Mouse (Mus musculus): ENCODE measurements at regions not wholly inside any gene's neighbourhood (a gene's known extent, or its start where the extent isn't known, plus 50 kb on each side); places are given as distances from the start of the nearest gene placed in this dataset.

GRCm38 (mm10) chr6:31159935-31160670, 201.2 kb upstream of the Klf14 start:
- Histone ChIP-seq H3K4me3 (ENCODE audit: low read length) (no peak overlapping the region), H3K4me1 (ENCODE audit: insufficient read depth, low read length) (peaks cover 9% of the 10 kb centered on the region; the same call in 1 of the 2 replicates), H3K27me3 (ENCODE audit: insufficient read depth, low read length) (no peaks in the 10 kb centered on the region), H3K9me3 (ENCODE audit: low read length) (no peaks in the 10 kb centered on the region), H3K4me2 (replicated peaks; ENCODE audit: low read depth, low read length) (peak overlapping the region; percentile 50), H3K9ac (replicated peaks; ENCODE audit: low read length) (peak overlapping the region; percentile 19; the same call in 1 of the 2 replicates), H3K27ac (ENCODE audit: low read length) (no peak overlapping the region), H3K36me3 (ENCODE audit: insufficient read depth, low read length) (no peaks in the 10 kb centered on the region)
- no peak for ATAC-seq (ENCODE audit: low FRiP score, low TSS enrichment)
- WGBS: 57% methylated on average over 16 of the region's 16 CpGs

GRCm38 (mm10) chr6:31161445-31162340, 202.8 kb upstream of the Klf14 start:
- no peak overlapping the region for H3K4me3 ChIP-seq (ENCODE audit: low read length)
- peaks cover 9% of the 10 kb centered on the region; the same call in 1 of the 2 replicates for H3K4me1 ChIP-seq (ENCODE audit: insufficient read depth, low read length)
- H3K27ac ChIP-seq (ENCODE audit: low read length): no peak overlapping the region
- no peaks in the 10 kb centered on the region for H3K36me3 ChIP-seq (ENCODE audit: insufficient read depth, low read length)
- H3K4me2 ChIP-seq (replicated peaks; ENCODE audit: low read depth, low read length): no peak overlapping the region
- no peak for ATAC-seq (ENCODE audit: low FRiP score, low TSS enrichment)
- H3K27me3 ChIP-seq (ENCODE audit: insufficient read depth, low read length): no peaks in the 10 kb centered on the region
- H3K9me3 ChIP-seq (ENCODE audit: low read length): no peaks in the 10 kb centered on the region
- WGBS: 84% methylated on average over 22 of the region's 22 CpGs
- H3K9ac ChIP-seq (replicated peaks; ENCODE audit: low read length): no peak overlapping the region

GRCm38 (mm10) chr6:31165011-31165410, 206.1 kb upstream of the Klf14 start:
- WGBS: 53% methylated on average over 6 of the region's 6 CpGs
- no peak for ATAC-seq (ENCODE audit: low FRiP score, low TSS enrichment)

GRCm38 (mm10) chr6:31166347-31166746, 207.5 kb upstream of the Klf14 start:
- Histone ChIP-seq H3K27me3 (ENCODE audit: insufficient read depth, low read length) (no peaks in the 10 kb centered on the region), H3K4me2 (replicated peaks; ENCODE audit: low read depth, low read length) (no peak overlapping the region), H3K27ac (ENCODE audit: low read length) (no peak overlapping the region), H3K9ac (replicated peaks; ENCODE audit: low read length) (no peak overlapping the region), H3K4me1 (ENCODE audit: insufficient read depth, low read length) (no peaks in the 10 kb centered on the region), H3K4me3 (ENCODE audit: low read length) (no peak overlapping the region), H3K9me3 (ENCODE audit: low read length) (no peaks in the 10 kb centered on the region), H3K36me3 (ENCODE audit: insufficient read depth, low read length) (no peaks in the 10 kb centered on the region)
- 65% methylated on average over 8 of the region's 8 CpGs for WGBS
- ATAC-seq (ENCODE audit: low FRiP score, low TSS enrichment): no peak

More at GRCm38 (mm10) chr6:31165011-31165410, 206.1 kb upstream of the Klf14 start:
- no peak overlapping the region for H3K27ac ChIP-seq (ENCODE audit: low read length)
- H3K4me2 ChIP-seq (replicated peaks; ENCODE audit: low read depth, low read length): no peak overlapping the region
- no peaks in the 10 kb centered on the region for H3K27me3 ChIP-seq (ENCODE audit: insufficient read depth, low read length)
- no peaks in the 10 kb centered on the region for H3K36me3 ChIP-seq (ENCODE audit: insufficient read depth, low read length)
- H3K4me1 ChIP-seq (ENCODE audit: insufficient read depth, low read length): peaks cover under 1% of the 10 kb centered on the region; the same call in 1 of the 2 replicates
- no peaks in the 10 kb centered on the region for H3K9me3 ChIP-seq (ENCODE audit: low read length)
- no peak overlapping the region for H3K4me3 ChIP-seq (ENCODE audit: low read length)
- no peak overlapping the region for H3K9ac ChIP-seq (replicated peaks; ENCODE audit: low read length)

- WGBS: 86% methylated on average over 5 of the region's 5 CpGs
- H3K27ac ChIP-seq (ENCODE audit: low read length): no peak overlapping the region
- H3K36me3 ChIP-seq (ENCODE audit: insufficient read depth, low read length): no peaks in the 10 kb centered on the region
- H3K9ac ChIP-seq (replicated peaks; ENCODE audit: low read length): no peak overlapping the region
- ATAC-seq (ENCODE audit: low FRiP score, low TSS enrichment): no peak
- H3K4me1 ChIP-seq (ENCODE audit: insufficient read depth, low read length): no peaks in the 10 kb centered on the region
- H3K4me3 ChIP-seq (ENCODE audit: low read length): no peak overlapping the region
- H3K27me3 ChIP-seq (ENCODE audit: insufficient read depth, low read length): no peaks in the 10 kb centered on the region
- no peaks in the 10 kb centered on the region for H3K9me3 ChIP-seq (ENCODE audit: low read length)
- no peak overlapping the region for H3K4me2 ChIP-seq (replicated peaks; ENCODE audit: low read depth, low read length)
These were observed 208.9 kb upstream of the Klf14 start for GRCm38 (mm10) chr6:31167732-31168131.

GRCm38 (mm10) chr6:31168730-31169129, 209.9 kb upstream of the Klf14 start:
- Histone ChIP-seq H3K4me3 (ENCODE audit: low read length) (no peak overlapping the region), H3K27me3 (ENCODE audit: insufficient read depth, low read length) (no peaks in the 10 kb centered on the region)
- 88% methylated on average over 3 of the region's 3 CpGs for WGBS

GRCm38 (mm10) chr6:31169343-31169742, 210.5 kb upstream of the Klf14 start:
- ATAC-seq (ENCODE audit: low FRiP score, low TSS enrichment): no peak
- Histone ChIP-seq H3K4me2 (replicated peaks; ENCODE audit: low read depth, low read length) (no peak overlapping the region), H3K9me3 (ENCODE audit: low read length) (no peaks in the 10 kb centered on the region), H3K9ac (replicated peaks; ENCODE audit: low read length) (no peak overlapping the region), H3K4me3 (ENCODE audit: low read length) (no peak overlapping the region), H3K27ac (ENCODE audit: low read length) (no peak overlapping the region), H3K27me3 (ENCODE audit: insufficient read depth, low read length) (no peaks in the 10 kb centered on the region), H3K4me1 (ENCODE audit: insufficient read depth, low read length) (no peaks in the 10 kb centered on the region), H3K36me3 (ENCODE audit: insufficient read depth, low read length) (no peaks in the 10 kb centered on the region)
- WGBS: 75% methylated on average over 9 of the region's 9 CpGs

More at GRCm38 (mm10) chr6:31168730-31169129, 209.9 kb upstream of the Klf14 start:
- Histone ChIP-seq H3K9me3 (ENCODE audit: low read length) (no peaks in the 10 kb centered on the region), H3K27ac (ENCODE audit: low read length) (no peak overlapping the region), H3K4me2 (replicated peaks; ENCODE audit: low read depth, low read length) (no peak overlapping the region), H3K4me1 (ENCODE audit: insufficient read depth, low read length) (no peaks in the 10 kb centered on the region), H3K36me3 (ENCODE audit: insufficient read depth, low read length) (no peaks in the 10 kb centered on the region), H3K9ac (replicated peaks; ENCODE audit: low read length) (no peak overlapping the region)
- no peak for ATAC-seq (ENCODE audit: low FRiP score, low TSS enrichment)

- H3K36me3 ChIP-seq (ENCODE audit: insufficient read depth, low read length): no peaks in the 10 kb centered on the region
- H3K27ac ChIP-seq (ENCODE audit: low read length): no peak overlapping the region
- no peaks in the 10 kb centered on the region for H3K9me3 ChIP-seq (ENCODE audit: low read length)
- 36% methylated on average over 9 of the region's 9 CpGs for WGBS
- no peak for ATAC-seq (ENCODE audit: low FRiP score, low TSS enrichment)
- no peak overlapping the region for H3K4me2 ChIP-seq (replicated peaks; ENCODE audit: low read depth, low read length)
- no peak overlapping the region for H3K9ac ChIP-seq (replicated peaks; ENCODE audit: low read length)
- H3K27me3 ChIP-seq (ENCODE audit: insufficient read depth, low read length): no peaks in the 10 kb centered on the region
- no peak overlapping the region for H3K4me3 ChIP-seq (ENCODE audit: low read length)
- no peaks in the 10 kb centered on the region for H3K4me1 ChIP-seq (ENCODE audit: insufficient read depth, low read length)
These were observed 211.2 kb upstream of the Klf14 start for GRCm38 (mm10) chr6:31169868-31170600.

- Histone ChIP-seq H3K27me3 (ENCODE audit: insufficient read depth, low read length) (no peaks in the 10 kb centered on the region), H3K4me1 (ENCODE audit: insufficient read depth, low read length) (no peaks in the 10 kb centered on the region), H3K9me3 (ENCODE audit: low read length) (no peaks in the 10 kb centered on the region), H3K4me2 (replicated peaks; ENCODE audit: low read depth, low read length) (no peak overlapping the region), H3K4me3 (ENCODE audit: low read length) (no peak overlapping the region), H3K36me3 (ENCODE audit: insufficient read depth, low read length) (no peaks in the 10 kb centered on the region), H3K9ac (replicated peaks; ENCODE audit: low read length) (no peak overlapping the region), H3K27ac (ENCODE audit: low read length) (no peak overlapping the region)
- ATAC-seq (ENCODE audit: low FRiP score, low TSS enrichment): no peak
- 88% methylated on average over 10 of the region's 10 CpGs for WGBS
These were observed 213.1 kb upstream of the Klf14 start for GRCm38 (mm10) chr6:31171831-31172569.
